Mouse (Mus musculus): ENCODE measurements around the gene Rapgef2.

Rapgef2 gene

DNA sequence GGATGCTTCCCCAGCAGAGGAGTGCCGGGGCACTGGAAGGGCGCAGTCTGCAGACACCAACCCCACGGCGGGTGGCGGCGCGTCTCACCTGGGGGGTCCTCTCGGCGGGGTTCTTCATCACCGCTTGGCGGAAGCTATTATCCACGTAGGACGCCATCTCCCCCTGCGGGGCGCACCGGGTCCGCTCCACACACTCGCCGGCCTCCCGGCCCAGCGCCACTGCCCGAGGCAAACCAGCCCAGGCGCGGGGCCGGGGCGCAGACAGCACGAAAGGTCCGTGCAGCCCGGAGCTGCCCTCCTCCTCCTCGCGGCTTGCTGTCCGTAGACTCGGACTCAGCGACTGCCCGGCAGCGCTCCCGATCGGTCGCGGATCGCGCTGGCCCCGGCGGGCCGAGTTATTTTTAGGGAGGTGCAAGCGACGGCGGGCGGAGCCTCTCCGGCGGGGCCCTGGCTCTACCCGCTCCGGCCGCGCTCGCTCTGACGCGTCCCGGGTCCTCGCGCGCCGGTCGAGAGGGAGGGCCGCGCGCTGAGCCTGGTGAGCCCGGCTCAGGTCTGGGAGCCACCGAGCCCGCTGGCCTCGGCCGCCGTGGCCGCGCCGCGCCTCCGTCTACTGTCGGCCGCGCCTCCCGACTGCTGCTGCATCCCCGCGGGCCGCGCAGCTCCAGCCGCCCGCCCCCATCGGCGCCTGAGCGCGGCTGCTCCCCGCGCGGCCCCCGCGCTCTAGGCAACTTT, at the start of gene Rapgef2:
TSS of gene Rapgef2 (minus strand) at position 142 of the 732 bp plus-strand sequence.
- peak; percentile 78 to 87 for DNase-seq

DNA sequence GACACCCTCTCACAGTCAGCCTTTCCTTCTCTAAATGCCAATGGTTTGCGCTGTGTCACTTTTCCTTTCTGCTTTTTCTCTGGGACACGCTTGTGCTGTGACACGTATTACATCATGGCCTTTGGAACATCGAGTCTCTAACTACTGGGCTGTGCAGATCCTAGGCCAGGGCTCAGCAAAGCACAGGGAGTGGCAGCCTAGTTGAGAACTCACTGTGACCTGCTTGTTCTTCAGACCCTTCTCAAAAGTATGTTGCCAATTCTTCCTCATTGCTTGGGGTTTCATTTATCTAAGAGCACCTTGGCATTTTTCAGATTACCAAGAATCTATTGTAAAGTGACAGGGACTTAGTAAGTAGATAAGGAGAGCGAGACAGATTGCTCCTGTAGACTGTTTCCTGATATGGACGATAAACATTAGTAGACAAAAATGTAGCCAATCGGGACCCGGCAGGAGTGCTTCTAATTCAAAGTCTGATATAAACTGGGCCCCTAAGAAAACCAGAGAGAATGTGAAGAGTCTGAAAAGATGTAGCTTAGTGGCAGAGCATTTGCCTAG, 47.4 kb upstream of the Rapgef2 start:
- no peak for DNase-seq

DNA sequence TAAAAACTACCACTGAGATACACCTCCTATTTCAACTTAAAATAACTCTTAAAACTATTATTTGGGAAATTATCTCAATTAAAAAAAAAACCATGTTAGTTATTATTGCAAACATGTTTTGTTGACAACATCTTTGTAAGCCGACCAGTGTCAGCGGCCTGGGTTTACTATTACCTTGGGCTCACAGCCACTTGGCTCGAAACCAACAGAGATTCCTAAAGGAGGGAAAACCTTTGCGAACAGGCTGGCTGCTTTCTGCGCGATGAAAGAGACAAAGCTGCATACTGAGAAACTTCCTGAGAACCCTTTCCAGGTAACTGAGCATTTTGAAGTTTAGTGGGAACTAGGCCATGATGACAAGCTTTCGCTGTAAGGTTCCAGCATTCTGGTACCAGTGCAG, 46.7 kb upstream of the Rapgef2 start:
- peak; percentile 65 to 80 for DNase-seq

DNA sequence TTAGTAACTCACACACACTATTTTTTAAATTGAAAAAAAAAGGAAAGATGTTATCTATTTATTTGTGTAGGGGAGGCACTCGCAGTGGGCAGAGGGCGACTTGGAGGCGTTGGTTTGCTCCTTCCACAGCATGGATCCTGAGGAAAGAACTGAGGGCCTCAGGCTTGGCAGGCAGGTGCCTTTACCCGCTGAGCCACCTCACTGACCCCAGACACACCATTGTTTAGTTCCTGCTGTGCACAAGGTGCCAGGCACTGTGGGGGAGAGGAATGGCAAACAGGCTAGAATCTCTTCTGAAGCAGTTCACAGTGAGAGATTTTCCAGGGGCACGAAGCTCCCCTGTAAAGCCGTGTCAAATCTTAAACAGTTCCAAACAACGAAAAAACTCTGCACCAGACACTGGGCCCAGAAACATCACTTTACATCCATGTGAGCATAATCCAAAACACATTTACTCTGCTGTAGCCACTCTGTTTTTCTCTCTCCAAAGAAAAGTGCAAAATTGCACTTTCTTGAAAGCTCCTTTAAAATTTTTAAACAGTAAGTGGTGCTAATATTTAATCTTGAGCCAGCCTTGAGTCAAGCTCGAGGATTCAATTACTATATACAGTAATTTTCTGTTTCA, 43.5 kb upstream of the Rapgef2 start:
- no peak for DNase-seq

DNA sequence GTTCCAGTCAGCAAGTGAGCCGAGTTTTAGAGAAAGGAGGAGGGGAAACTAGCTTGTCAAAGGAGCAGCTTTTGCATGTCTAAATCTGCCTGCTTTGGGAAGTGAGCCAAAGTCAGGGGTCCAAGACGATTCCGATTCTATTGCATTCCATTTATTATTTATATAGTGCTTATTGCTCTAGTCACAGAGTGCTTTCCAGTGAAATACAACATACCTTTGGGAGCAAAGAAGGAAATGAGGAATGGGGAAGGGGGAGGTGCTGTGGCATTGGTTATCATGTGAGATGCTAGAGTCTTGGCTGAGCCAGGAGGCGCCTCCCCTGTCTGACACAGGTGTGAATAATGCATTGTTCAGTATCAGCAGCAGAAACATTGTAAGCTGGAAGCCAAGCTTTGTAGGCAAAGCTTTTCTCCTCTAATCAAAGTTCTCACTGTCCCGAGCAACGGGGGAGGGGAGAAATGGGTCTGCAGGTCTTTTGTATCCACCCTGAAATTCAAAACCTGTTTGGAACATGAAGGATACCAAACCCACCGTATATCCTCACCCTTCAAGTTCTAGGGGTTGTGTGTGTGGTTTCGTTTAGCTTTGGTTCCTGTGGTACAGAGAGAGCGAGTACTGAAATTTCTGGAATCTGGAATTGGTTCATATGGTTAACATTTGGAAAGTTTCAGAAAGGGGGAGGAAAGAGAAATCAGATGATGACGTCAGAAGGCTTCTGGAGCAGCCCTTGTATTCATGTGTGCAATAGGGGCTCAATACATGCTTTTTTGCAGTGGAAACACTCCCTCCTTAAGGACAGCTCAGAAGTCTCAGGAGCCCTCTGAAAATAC, 38.6 kb upstream of the Rapgef2 start:
- no peak for DNase-seq

DNA sequence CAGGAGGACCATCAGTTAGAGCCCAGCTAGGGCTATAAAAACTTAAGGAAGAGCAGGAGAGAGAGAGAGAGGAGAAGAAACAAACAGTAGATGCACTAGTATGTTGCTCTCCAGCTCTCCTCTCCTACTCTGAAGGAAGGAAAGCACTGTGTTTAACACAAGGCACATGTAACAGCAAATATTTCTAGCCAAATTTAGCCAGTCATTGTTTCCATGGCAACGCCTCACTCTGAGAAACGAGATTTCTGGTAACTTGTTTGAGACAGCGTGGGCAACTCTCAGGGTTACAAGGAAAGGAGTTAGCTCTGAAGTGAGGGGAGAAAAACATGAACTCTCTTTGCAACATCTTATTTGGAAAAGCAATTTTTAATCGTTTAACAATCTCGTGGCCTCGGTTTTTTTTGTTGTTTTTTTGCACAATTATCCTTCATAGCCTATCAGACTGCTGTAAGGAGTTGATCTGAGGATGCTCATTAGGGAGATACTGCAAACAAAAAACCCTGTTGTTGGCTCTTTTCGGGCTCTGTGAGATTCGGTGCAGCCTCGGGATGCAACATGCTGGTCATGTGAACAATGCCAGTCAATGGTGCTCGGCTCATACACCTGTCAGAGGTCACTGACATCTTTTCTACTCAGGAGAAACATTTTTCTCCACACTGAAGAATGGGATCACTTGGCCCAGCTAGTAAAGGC, 27.8 kb upstream of the Rapgef2 start:
- DNase-seq = no peak

DNA sequence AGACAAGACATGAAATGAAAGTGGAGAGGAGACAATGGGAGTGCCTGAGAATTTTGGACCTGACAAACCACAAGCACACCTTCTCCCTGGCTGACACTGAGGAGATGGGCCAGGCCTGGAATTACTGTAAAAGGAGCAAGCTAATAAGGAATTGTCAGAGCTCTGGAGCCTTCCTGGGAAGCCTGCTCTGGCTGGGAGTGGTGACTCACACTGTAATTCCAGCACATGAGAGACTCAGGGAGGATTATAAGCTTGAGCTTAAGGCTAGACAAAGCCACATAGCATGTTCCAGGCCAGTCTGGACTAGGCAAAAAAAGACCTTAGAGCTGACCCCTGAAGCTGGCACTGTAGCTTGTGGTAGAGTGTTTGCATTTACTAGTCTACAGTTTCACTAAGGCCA, 25.6 kb upstream of the Rapgef2 start:
- no peak for DNase-seq

DNA sequence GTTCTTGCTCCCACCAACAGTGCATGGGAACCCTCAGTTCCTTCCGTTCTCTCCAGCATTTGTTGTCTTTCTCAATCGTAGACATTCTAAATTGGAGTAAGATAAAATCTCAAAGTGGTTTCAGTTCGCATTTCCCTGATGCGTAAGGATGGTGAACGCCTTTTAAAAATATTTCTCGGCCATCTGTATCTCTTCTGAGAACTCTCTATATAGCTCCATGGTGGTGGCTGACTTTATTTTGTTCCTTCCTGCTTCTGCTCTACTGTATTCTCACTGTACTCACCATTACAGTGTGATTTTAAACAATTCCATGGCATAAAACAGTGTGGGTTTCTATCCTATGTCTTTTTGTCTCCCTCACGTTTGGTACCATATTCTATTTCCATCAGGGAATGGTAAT, 23.9 kb upstream of the Rapgef2 start:
- DNase-seq = no peak

DNA sequence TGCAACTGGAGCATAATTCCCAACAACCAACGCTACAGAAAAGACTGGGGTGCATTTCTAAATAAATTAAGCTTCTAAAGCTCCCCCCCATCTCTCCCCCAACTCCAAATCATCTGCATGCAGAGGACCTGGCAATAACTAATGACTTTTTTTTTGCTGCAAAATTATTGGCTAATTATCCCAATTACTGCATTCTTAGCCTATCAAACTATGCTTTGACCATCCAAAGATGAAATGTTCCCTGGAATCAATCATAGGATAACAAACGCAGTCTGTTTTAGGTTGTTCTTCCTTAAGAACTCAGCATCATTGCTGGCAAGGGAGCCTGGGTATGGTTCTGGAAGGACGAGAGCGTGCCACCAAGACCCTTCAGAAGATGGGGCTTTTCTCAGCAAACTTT, 22.3 kb upstream of the Rapgef2 start:
- DNase-seq = no peak

DNA sequence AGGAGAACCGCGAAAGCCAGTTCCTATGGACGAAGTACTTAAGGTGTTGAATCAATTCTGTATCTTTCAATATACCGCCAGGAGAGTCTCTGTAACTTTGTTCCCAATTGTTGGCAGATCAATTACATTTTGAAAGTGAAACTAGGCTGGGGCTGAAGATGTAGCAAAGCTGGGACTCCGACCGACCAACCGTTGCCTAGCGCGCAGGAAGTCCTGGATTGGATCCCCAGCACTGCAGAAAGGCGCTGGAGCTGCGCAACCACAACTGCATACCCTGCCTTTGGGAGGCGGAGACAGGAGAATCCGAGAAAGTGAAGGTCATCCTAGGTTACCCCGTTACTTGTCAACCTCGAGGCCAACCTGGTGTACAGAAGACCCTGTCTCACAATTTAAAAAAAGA, 13.1 kb upstream of the Rapgef2 start:
- no peak for DNase-seq

DNA sequence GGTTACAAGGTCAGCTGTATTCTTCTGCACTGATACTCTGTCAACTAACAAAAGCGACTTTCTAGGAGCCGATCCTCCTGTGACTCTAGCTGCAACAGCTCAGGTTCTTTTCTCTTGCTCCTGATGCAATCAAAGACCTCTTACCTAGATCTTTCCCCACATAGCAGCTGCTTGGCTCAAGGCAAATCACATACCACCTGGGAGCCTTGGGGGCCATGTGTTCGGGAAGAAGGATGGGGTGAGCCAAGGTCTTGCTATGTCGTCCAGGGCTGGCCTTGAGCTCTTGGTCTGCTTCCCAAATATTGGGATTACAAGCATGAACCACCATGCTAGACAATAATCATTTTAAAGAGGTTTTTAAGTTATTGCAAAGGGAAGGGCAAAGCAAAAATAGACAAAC, 11.0 kb upstream of the Rapgef2 start:
- DNase-seq = no peak

DNA sequence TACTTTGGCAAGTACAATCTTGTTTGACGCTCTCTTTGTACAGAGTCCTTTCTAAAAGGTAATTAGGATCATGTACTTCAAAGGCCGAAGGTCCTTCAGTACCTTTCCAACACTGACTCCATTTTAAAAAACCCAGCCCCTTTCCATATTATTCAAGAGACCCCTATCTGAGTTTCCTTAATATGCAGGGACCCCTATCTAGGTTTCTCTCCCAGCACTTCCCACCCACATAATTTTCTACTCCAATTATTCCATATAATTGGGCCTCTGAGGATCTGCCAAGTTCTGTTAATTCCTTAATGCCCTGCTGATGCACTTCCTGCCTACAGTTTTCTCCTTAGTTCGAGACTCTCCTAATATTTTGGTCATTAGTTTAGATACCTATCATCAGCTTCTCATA, 10.3 kb upstream of the Rapgef2 start:
- DNase-seq = no peak

DNA sequence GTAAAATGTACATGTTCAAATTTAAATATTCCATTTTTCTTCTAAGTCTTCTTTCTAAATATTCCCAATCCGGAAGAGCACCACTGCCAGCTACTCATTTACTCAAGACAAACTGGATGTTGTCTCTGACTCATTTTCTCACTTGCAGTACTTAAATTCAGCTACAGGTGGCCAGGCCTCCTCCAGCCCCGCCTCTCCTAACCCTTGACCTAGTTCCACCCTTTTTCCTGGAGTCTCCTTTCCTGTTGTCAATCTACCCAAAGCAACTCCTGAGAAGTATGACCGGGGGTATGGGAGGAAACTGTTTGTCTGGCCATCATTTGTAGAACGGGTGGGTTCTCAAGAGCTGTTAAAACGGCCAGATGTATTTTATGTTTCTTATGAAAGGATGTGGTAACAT, 9.7 kb upstream of the Rapgef2 start:
- peak in 1 of 2 experiments; percentile 49 for DNase-seq

DNA sequence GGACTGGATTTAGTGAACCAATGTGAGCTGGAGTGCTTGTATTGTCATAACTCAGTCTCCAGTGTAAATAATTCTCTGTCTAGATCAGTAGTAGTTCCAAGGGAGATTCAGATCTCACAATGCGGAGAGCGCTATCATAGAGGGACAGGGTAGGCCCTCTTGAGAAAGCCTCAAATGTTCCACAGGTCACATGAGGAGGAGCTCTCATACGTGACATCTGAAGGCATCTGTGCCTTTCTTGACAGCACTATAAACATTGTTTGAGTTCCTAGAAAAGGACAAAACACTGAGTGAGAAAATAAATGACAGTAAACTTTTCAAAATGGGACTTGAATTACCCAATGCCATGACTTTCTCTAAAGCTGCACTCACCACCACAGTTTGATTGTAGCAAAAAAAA, 8.4 kb upstream of the Rapgef2 start:
- DNase-seq = no peak

DNA sequence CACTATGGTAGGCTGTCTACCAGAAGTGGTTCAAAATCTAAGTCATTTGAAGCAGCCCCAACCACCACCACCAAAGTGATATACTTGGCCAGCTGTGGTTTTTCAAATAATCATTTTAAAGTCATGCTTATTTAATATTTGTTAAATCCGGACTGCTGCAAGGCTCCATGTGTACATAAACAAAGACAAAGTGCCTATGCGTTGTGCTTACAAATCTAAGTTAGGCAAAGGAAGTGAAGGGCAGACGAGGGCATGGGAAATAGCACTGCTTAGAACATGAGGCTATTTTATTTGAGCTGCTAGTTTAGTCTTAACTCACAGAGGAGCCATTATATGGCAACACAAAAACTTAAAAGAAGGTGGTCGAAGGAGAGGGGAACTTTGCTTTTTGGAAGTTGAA, 6.7 kb upstream of the Rapgef2 start:
- no peak for DNase-seq

DNA sequence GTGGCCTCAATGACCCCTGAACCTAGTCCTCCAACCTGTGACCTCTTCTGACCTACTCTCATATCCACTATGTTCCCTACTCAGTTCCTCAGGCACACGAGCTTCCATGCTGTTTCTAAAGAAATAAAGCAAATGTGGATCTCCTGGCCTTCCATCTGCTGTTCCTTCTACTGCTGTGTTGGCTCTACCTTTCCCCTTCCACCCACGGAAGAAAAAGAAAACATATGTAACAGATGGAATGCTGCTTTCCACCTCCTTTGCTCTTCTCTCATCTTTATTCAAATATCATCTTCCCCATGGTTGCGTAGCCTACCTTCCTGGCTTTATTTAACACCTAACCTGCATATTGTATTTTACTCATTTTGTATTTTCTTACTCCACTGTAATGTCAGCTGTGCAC, 2.7 kb upstream of the Rapgef2 start:
- DNase-seq = no peak

DNA sequence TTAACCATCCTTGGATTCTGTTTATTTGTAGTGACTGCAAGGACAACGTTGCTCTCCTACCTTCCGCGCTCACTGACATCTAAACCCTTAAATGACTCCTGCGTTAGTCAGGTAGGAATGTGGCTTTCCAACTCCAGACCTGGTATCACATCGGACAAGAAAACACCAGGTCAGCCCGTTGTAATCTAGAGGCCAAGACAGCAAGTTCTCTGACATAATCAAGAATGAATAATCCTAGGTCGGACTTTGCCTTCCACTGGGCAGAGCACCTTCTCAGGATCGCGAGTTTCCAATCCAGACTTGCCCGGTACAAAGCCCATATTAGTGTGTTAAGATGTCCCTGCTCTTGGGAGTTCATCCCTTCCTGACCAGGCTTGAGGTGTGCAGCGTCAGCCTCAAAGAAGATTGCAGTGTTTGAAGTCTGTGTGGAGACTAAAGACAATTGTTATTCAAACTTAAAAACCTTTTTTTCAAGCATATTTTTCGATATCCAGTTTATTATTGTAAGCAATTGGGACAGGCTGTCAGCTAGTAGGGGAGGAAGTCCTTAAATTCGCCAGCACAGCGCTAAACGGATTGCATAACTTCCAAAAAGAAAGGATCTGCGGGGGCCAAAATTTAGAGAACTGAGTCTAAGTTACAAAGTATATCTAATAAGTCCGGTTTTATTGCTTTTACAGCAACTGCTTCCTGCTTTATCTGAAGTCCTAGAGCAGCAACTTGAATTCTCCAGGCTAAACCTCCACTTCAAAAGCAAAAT, 1.6 kb upstream of the Rapgef2 start:
- peak; percentile 60 to 82 for DNase-seq

DNA sequence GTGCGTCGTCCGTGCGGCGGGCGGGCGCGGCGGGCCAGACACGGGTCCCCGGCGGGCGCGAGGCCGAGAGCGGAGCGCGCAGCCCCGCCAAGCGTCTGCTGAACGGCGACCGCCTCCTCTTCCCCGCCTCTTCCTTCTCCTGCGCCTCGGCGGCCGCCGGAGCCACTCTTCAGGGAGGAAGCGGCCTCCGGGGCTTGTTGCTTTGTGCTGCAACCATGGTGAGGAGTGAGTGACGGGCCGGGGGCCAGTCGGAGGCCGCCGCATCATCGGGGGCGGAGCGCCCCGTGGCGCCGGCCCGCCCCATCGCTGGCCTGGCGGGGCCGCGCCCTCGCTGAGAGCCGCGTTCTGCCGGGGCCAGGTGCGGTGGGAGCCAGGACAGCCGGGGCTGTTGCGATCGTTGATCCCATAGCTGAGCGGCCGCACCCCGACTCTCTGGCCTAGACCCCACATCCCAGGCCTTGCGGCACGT, 825 bp upstream of the Rapgef2 start:
- DNase-seq = peak; percentile 96 to 97

DNA sequence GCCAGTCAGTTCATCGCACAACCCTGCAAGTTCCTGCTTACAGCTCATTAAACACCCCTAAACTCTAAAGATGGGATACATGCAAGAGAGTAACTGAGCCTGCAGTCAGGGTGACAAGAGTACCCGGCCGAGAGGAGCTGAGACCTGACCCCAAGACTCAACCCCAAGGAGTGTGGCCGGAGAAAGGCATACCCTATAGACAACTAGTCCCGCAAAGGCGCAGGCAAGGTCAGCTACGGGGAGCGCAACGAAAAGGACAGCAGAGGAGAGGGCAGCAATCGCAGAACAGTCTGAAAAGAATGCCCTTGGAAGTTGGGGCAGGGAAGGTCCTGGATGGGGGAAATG, 314 bp downstream of the Rapgef2 start:
- DNase-seq = peak in 1 of 2 experiments; percentile 21

DNA sequence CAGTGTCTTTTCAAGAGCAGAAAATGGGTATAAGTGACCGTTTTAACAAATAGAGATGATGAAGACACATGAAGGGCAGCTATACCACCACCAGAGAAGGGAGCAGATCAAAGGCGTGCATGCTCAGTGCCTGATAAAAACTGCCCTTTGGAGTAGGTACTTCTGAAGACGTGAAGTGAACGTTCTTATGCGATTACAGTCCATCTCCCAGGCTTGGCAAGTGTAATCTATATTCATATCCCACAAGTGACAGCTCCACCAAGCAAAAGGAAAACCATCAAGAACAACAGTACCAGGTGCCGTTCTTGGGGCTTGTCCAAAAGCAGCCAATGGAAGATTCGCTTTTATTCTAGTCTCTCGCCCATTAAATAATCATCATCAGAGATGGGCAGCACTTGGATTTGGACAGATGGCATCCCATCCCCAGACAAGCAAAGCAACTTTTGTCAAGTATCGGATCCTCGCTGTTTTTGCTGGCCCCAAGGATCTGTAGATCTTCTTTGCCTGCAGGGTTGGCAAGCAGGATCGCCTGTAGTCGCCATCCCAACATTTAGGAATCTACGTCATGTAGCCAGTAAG, 1.1 kb downstream of the Rapgef2 start:
- no peak for DNase-seq

DNA sequence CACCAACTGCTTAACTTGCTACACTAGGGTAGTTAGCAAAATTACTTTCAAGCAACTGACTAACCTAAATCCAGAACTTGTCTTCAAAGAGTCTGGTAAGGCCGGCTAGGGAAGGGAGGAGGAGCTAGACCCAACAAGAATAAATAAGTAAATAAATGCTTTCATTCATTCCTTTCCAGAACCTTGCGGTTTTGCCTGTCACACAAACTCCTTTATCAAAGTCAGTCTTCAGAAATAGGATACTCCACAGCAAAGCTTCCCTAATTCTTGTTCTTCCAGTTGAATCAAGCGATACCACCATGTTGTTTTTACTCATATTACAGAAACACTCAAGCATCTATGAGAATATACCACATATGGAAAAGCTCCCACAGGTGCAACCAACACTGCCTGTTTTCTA, 2.3 kb downstream of the Rapgef2 start:
- no peak for DNase-seq

DNA sequence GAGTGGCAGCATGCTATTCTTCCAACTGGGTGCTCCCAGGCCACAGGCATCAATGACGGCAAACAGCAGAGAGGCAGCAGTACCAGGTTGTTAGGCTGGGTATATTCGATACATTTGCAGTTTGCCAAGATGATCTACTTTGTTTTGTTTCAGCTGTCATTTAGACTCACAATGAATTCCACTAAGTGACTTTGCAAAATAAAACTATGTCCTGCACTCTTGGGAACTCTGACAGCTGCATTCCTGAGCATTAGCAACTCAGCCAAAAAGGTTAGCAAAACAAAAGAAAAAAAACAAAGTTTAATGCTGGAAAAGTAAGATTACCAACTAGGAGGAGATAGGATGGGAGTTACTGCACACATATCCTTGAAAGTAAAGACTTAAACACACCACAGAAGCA, 3.3 kb downstream of the Rapgef2 start:
- DNase-seq = no peak
